Mouse (Mus musculus): ENCODE measurements around the gene Ankrd55. TPM values are rescaled to one million over a fixed set of nuclear protein-coding genes. Genes with fewer than 3 reads are reported as not detected.

Ankrd55 gene
- total and polyA plus RNA-seq, 2 experiments from 2014 or later: 5.7 to 15.6 TPM

GRCm38 (mm10) chr13:112348896-112349484 lies 60.7 kb downstream of the Ankrd55 start:
- DNase-seq: no peak

GRCm38 (mm10) chr13:112349500-112349899 lies 61.2 kb downstream of the Ankrd55 start:
- Histone ChIP-seq H3K4me2 (ENCODE audit: low read depth) (no peak overlapping the region), H3K27me3 (ENCODE audit: insufficient read depth, low read length) (no peaks in the 10 kb centered on the region), H3K36me3 (ENCODE audit: insufficient read depth) (no peaks in the 10 kb centered on the region), H3K9me3 (ENCODE audit: low read length) (no peaks in the 10 kb centered on the region), H3K27ac (ENCODE audit: low read depth, low read length) (no peak overlapping the region), H3K4me1 (ENCODE audit: insufficient read depth) (no peaks in the 10 kb centered on the region), H3K4me3 (ENCODE audit: low read depth, low read length) (no peak overlapping the region), H3K9ac (no peak overlapping the region)
- WGBS: 92% methylated on average over 7 of the region's 7 CpGs
- TF ChIP-seq CTCF (IDR thresholded peaks at IDR 0.05; ENCODE audit: low read depth): no peak
- no peak for DNase-seq
- ATAC-seq: no peak

More at GRCm38 (mm10) chr13:112348896-112349484, 60.7 kb downstream of the Ankrd55 start:
- Histone ChIP-seq H3K4me2 (ENCODE audit: low read depth) (no peak overlapping the region), H3K4me1 (ENCODE audit: insufficient read depth) (no peaks in the 10 kb centered on the region), H3K9ac (no peak overlapping the region), H3K4me3 (ENCODE audit: low read depth, low read length) (no peak overlapping the region), H3K27ac (ENCODE audit: low read depth, low read length) (no peak overlapping the region), H3K36me3 (ENCODE audit: insufficient read depth) (no peaks in the 10 kb centered on the region), H3K9me3 (ENCODE audit: low read length) (no peaks in the 10 kb centered on the region), H3K27me3 (ENCODE audit: insufficient read depth, low read length) (no peaks in the 10 kb centered on the region)
- ATAC-seq: no peak
- no peak for TF ChIP-seq CTCF (IDR thresholded peaks at IDR 0.05; ENCODE audit: low read depth)
- 93% methylated on average over 14 of the region's 14 CpGs for WGBS

GRCm38 (mm10) chr13:112351943-112352342 lies 63.7 kb downstream of the Ankrd55 start:
- no peak for DNase-seq

GRCm38 (mm10) chr13:112354109-112354867 lies 66.0 kb downstream of the Ankrd55 start:
- H3K9ac ChIP-seq: no peak overlapping the region
- WGBS: 25% methylated on average over 6 of the region's 6 CpGs
- H3K27me3 ChIP-seq (ENCODE audit: insufficient read depth, low read length): no peaks in the 10 kb centered on the region
- H3K4me3 ChIP-seq (ENCODE audit: low read depth, low read length): no peak overlapping the region
- peak; percentile 34 for DNase-seq
- H3K9me3 ChIP-seq (ENCODE audit: low read length): no peaks in the 10 kb centered on the region
- TF ChIP-seq CTCF (IDR thresholded peaks at IDR 0.05; ENCODE audit: low read depth): no peak
- H3K36me3 ChIP-seq (ENCODE audit: insufficient read depth): no peaks in the 10 kb centered on the region
- H3K4me2 ChIP-seq (ENCODE audit: low read depth): no peak overlapping the region
- no peaks in the 10 kb centered on the region for H3K4me1 ChIP-seq (ENCODE audit: insufficient read depth)
- ATAC-seq: peak; percentile 36; the same call in 1 of the 2 replicates
- no peak overlapping the region for H3K27ac ChIP-seq (ENCODE audit: low read depth, low read length)

More at GRCm38 (mm10) chr13:112351943-112352342, 63.7 kb downstream of the Ankrd55 start:
- H3K9me3 ChIP-seq (ENCODE audit: low read length): no peaks in the 10 kb centered on the region
- H3K27ac ChIP-seq (ENCODE audit: low read depth, low read length): no peak overlapping the region
- H3K4me1 ChIP-seq (ENCODE audit: insufficient read depth): no peaks in the 10 kb centered on the region
- H3K9ac ChIP-seq: no peak overlapping the region
- WGBS: 66% methylated on average over 8 of the region's 8 CpGs
- TF ChIP-seq CTCF (IDR thresholded peaks at IDR 0.05; ENCODE audit: low read depth): no peak
- H3K27me3 ChIP-seq (ENCODE audit: insufficient read depth, low read length): no peaks in the 10 kb centered on the region
- H3K36me3 ChIP-seq (ENCODE audit: insufficient read depth): no peaks in the 10 kb centered on the region
- ATAC-seq: no peak
- H3K4me2 ChIP-seq (ENCODE audit: low read depth): no peak overlapping the region
- H3K4me3 ChIP-seq (ENCODE audit: low read depth, low read length): no peak overlapping the region

- TF ChIP-seq CTCF (IDR thresholded peaks at IDR 0.05; ENCODE audit: low read depth): no peak
- Histone ChIP-seq H3K27me3 (ENCODE audit: insufficient read depth, low read length) (no peaks in the 10 kb centered on the region), H3K27ac (ENCODE audit: low read depth, low read length) (no peak overlapping the region), H3K9ac (no peak overlapping the region), H3K36me3 (ENCODE audit: insufficient read depth) (no peaks in the 10 kb centered on the region), H3K4me1 (ENCODE audit: insufficient read depth) (no peaks in the 10 kb centered on the region), H3K9me3 (ENCODE audit: low read length) (no peaks in the 10 kb centered on the region), H3K4me3 (ENCODE audit: low read depth, low read length) (no peak overlapping the region), H3K4me2 (ENCODE audit: low read depth) (no peak overlapping the region)
- no peak for ATAC-seq
- WGBS: 61% methylated on average over 10 of the region's 10 CpGs
- DNase-seq: no peak
Measured at GRCm38 (mm10) chr13:112354958-112355357, 66.7 kb downstream of the Ankrd55 start.

- ATAC-seq (no peak), DNase-seq (no peak)
- Histone ChIP-seq H3K9me3 (ENCODE audit: low read length) (no peaks in the 10 kb centered on the region), H3K36me3 (ENCODE audit: insufficient read depth) (no peaks in the 10 kb centered on the region), H3K4me2 (ENCODE audit: low read depth) (no peak overlapping the region), H3K27ac (ENCODE audit: low read depth, low read length) (no peak overlapping the region), H3K4me1 (ENCODE audit: insufficient read depth) (no peaks in the 10 kb centered on the region), H3K27me3 (ENCODE audit: insufficient read depth, low read length) (no peaks in the 10 kb centered on the region), H3K4me3 (ENCODE audit: low read depth, low read length) (no peak overlapping the region), H3K9ac (no peak overlapping the region)
- 75% methylated on average over 20 of the region's 20 CpGs for WGBS
- no peak for TF ChIP-seq CTCF (IDR thresholded peaks at IDR 0.05; ENCODE audit: low read depth)
Measured at GRCm38 (mm10) chr13:112355794-112356486, 67.7 kb downstream of the Ankrd55 start.

- Histone ChIP-seq H3K4me3 (ENCODE audit: low read depth, low read length) (no peak overlapping the region), H3K27me3 (ENCODE audit: insufficient read depth, low read length) (no peaks in the 10 kb centered on the region), H3K9ac (no peak overlapping the region), H3K36me3 (ENCODE audit: insufficient read depth) (no peaks in the 10 kb centered on the region), H3K9me3 (ENCODE audit: low read length) (no peaks in the 10 kb centered on the region), H3K4me2 (ENCODE audit: low read depth) (no peak overlapping the region), H3K4me1 (ENCODE audit: insufficient read depth) (no peaks in the 10 kb centered on the region), H3K27ac (ENCODE audit: low read depth, low read length) (no peak overlapping the region)
- TF ChIP-seq CTCF (IDR thresholded peaks at IDR 0.05; ENCODE audit: low read depth): no peak
- DNase-seq (no peak), ATAC-seq (no peak)
- 91% methylated on average over 4 of the region's 4 CpGs for WGBS
Measured at GRCm38 (mm10) chr13:112361575-112361974, 73.3 kb downstream of the Ankrd55 start.
